ENCODE assay signal across 8 mouse cellular contexts in genomic region chr8:71675456-71676019, GRCm38 (mm10). TPM values are rescaled to one million over a fixed set of nuclear protein-coding genes. Genes with fewer than 3 reads are reported as not detected.
A peak's percentile ranks its signal among the peaks of the same experiment; 100 is the strongest.
DNase-seq lines count a peak whose midpoint lies in the region; ATAC-seq and TF ChIP-seq lines count a peak whose summit lies in the region.

No protein-coding gene starts in this region.

- no peak for DNase-seq in kidney, postnatal 0 days (ENCODE audit: low spot score)
- no peak for DNase-seq in kidney, postnatal 10 days
- DNase-seq in embryo, embryonic 9.5 days (ENCODE audit: extremely low spot score): no peak
- no peak for DNase-seq in spleen, postnatal 10 days (ENCODE audit: low spot score in 2 of 2)
- DNase-seq in lung, postnatal 4 days: no peak

- peak overlapping the region; percentile 50 for H3K9ac ChIP-seq in kidney, postnatal 0 days (ENCODE audit: low read depth, low read length)
- peak overlapping the region; percentile 77; the same call in 1 of the 2 replicates for H3K9ac ChIP-seq in embryonic facial prominence, embryonic 13.5 days
- peak overlapping the region; percentile 87 for H3K9ac ChIP-seq in hindbrain, embryonic 16.5 days (ENCODE audit: low read depth, low read length)
- H3K9ac ChIP-seq in midbrain, embryonic 15.5 days: peak overlapping the region; percentile 73; the same call in 1 of the 2 replicates

- H3K36me3 ChIP-seq in kidney, postnatal 0 days (ENCODE audit: insufficient read depth, low read length): no peaks in the 10 kb centered on the region
- no peaks in the 10 kb centered on the region for H3K36me3 ChIP-seq in embryonic facial prominence, embryonic 13.5 days
- no peaks in the 10 kb centered on the region for H3K36me3 ChIP-seq in hindbrain, embryonic 16.5 days (ENCODE audit: control insufficient read depth, insufficient read depth, low read length)
- H3K36me3 ChIP-seq in midbrain, embryonic 15.5 days (replicated peaks): no peaks in the 10 kb centered on the region

- peak overlapping the region; percentile 78 for H3K4me2 ChIP-seq in kidney, postnatal 0 days (ENCODE audit: low read length)
- peak overlapping the region; percentile 88 for H3K4me2 ChIP-seq in embryonic facial prominence, embryonic 13.5 days
- H3K4me2 ChIP-seq in hindbrain, embryonic 16.5 days (ENCODE audit: low read length): peak overlapping the region; percentile 93
- H3K4me2 ChIP-seq in midbrain, embryonic 15.5 days: peak overlapping the region; percentile 73

- peak overlapping the region; percentile 47; the same call in 1 of the 2 replicates for H3K4me3 ChIP-seq in kidney, postnatal 0 days (replicated peaks; ENCODE audit: low read depth, low read length)
- H3K4me3 ChIP-seq in embryonic facial prominence, embryonic 13.5 days: peak overlapping the region; percentile 68
- peak overlapping the region; percentile 77 for H3K4me3 ChIP-seq in hindbrain, embryonic 16.5 days (ENCODE audit: low read length)
- peak overlapping the region; percentile 60 for H3K4me3 ChIP-seq in midbrain, embryonic 15.5 days

- ATAC-seq in kidney, postnatal 0 days (replicated peaks; ENCODE audit: low FRiP score, low read depth): no peak
- no peak for ATAC-seq in embryonic facial prominence, embryonic 13.5 days (ENCODE audit: insufficient number of reproducible peaks, insufficient read depth, low FRiP score, low TSS enrichment, low read depth)
- no peak for ATAC-seq in hindbrain, embryonic 16.5 days
- no peak for ATAC-seq in midbrain, embryonic 15.5 days (replicated peaks)

- no peaks in the 10 kb centered on the region for H3K9me3 ChIP-seq in kidney, postnatal 0 days (replicated peaks; ENCODE audit: low read length)
- H3K9me3 ChIP-seq in embryonic facial prominence, embryonic 13.5 days: no peaks in the 10 kb centered on the region
- H3K9me3 ChIP-seq in hindbrain, embryonic 16.5 days (ENCODE audit: control insufficient read depth, low read length): no peaks in the 10 kb centered on the region
- H3K9me3 ChIP-seq in midbrain, embryonic 15.5 days: no peaks in the 10 kb centered on the region

- TF ChIP-seq CTCF in kidney, postnatal 0 days (IDR thresholded peaks at IDR 0.05; ENCODE audit: low read depth): no peak

- WGBS in kidney, postnatal 0 days: 44% methylated on average over 9 of the region's 9 CpGs
- WGBS in embryonic facial prominence, embryonic 13.5 days: 24% methylated on average over 9 of the region's 9 CpGs
- WGBS in hindbrain, embryonic 16.5 days: 27% methylated on average over 9 of the region's 9 CpGs
- WGBS in midbrain, embryonic 15.5 days: 30% methylated on average over 9 of the region's 9 CpGs

- peaks cover 23% of the 10 kb centered on the region for H3K4me1 ChIP-seq in kidney, postnatal 0 days (replicated peaks; ENCODE audit: insufficient read depth, low read length)
- peaks cover 29% of the 10 kb centered on the region for H3K4me1 ChIP-seq in embryonic facial prominence, embryonic 13.5 days
- H3K4me1 ChIP-seq in hindbrain, embryonic 16.5 days (ENCODE audit: control insufficient read depth, insufficient read depth, low read depth, low read length): peaks cover 25% of the 10 kb centered on the region
- peaks cover 34% of the 10 kb centered on the region for H3K4me1 ChIP-seq in midbrain, embryonic 15.5 days

- H3K27ac ChIP-seq in kidney, postnatal 0 days: 0 out of 2 replicates have a peak overlapping the region, but pooled peaks have one; percentile 47
- H3K27ac ChIP-seq in embryonic facial prominence, embryonic 13.5 days: 0 out of 2 replicates have a peak overlapping the region, but pooled peaks have one; percentile 53
- peak overlapping the region; percentile 86 for H3K27ac ChIP-seq in hindbrain, embryonic 16.5 days (ENCODE audit: low read depth, low read length)
- H3K27ac ChIP-seq in midbrain, embryonic 15.5 days: peak overlapping the region; percentile 68; the same call in 1 of the 2 replicates

- H3K27me3 ChIP-seq in kidney, postnatal 0 days (ENCODE audit: insufficient read depth, low read length): peaks cover 15% of the 10 kb centered on the region; the same call in 1 of the 2 replicates
- peaks cover 60% of the 10 kb centered on the region for H3K27me3 ChIP-seq in embryonic facial prominence, embryonic 13.5 days
- peaks cover 28% of the 10 kb centered on the region for H3K27me3 ChIP-seq in hindbrain, embryonic 16.5 days (replicated peaks; ENCODE audit: control insufficient read depth, insufficient read depth, low read length)
- peaks cover 33% of the 10 kb centered on the region for H3K27me3 ChIP-seq in midbrain, embryonic 15.5 days (replicated peaks)

RNA-seq across cellular contexts. Expression of gene Jak3, which starts 0.6 kb away (rescaled TPM):
- polyA plus RNA-seq in kidney, postnatal 0 days (2015; fragmentation: Nextera tagmentation; extraction: Ambion mirVana): 5.3 TPM in 2 replicates
- polyA plus RNA-seq in embryonic facial prominence, embryonic 13.5 days (2015; fragmentation: Nextera tagmentation; extraction: Ambion mirVana): 3.7 and 3.9 TPM in 2 replicates
- polyA plus RNA-seq in hindbrain, embryonic 16.5 days (2015; fragmentation: Nextera tagmentation; extraction: Ambion mirVana): 7.3 and 8.1 TPM in 2 replicates
- 5.2 and 5.8 TPM in 2 replicates for polyA plus RNA-seq in midbrain, embryonic 15.5 days (2015; fragmentation: Nextera tagmentation; extraction: Ambion mirVana)

RNA-seq across cellular contexts. Expression of gene Unc13a, which starts 4.0 kb away (rescaled TPM):
- polyA plus RNA-seq in kidney, postnatal 0 days (2015; fragmentation: Nextera tagmentation; extraction: Ambion mirVana): 0.50 and 0.60 TPM in 2 replicates
- polyA plus RNA-seq in embryonic facial prominence, embryonic 13.5 days (2015; fragmentation: Nextera tagmentation; extraction: Ambion mirVana): 0.87 and 1.2 TPM in 2 replicates
- 22.4 and 23.1 TPM in 2 replicates for polyA plus RNA-seq in hindbrain, embryonic 16.5 days (2015; fragmentation: Nextera tagmentation; extraction: Ambion mirVana)
- polyA plus RNA-seq in midbrain, embryonic 15.5 days (2015; fragmentation: Nextera tagmentation; extraction: Ambion mirVana): 26.9 and 27.4 TPM in 2 replicates

RNA-seq across cellular contexts. Expression of gene Insl3, which starts 13.5 kb away (rescaled TPM):
- polyA plus RNA-seq in kidney, postnatal 0 days (2015; fragmentation: Nextera tagmentation; extraction: Ambion mirVana): 1.3 TPM in 2 replicates
- polyA plus RNA-seq in embryonic facial prominence, embryonic 13.5 days (2015; fragmentation: Nextera tagmentation; extraction: Ambion mirVana): 0.89 TPM in 1 of 2 replicates, not detected in the other
- 1.2 and 1.5 TPM in 2 replicates for polyA plus RNA-seq in hindbrain, embryonic 16.5 days (2015; fragmentation: Nextera tagmentation; extraction: Ambion mirVana)
- 0.37 and 1.5 TPM in 2 replicates for polyA plus RNA-seq in midbrain, embryonic 15.5 days (2015; fragmentation: Nextera tagmentation; extraction: Ambion mirVana)

RNA-seq across cellular contexts. Expression of gene B3gnt3, which starts 26.1 kb away (rescaled TPM):
- polyA plus RNA-seq in kidney, postnatal 0 days (2015; fragmentation: Nextera tagmentation; extraction: Ambion mirVana): 4.3 TPM in 2 replicates
- polyA plus RNA-seq in embryonic facial prominence, embryonic 13.5 days (2015; fragmentation: Nextera tagmentation; extraction: Ambion mirVana): 0.63 and 0.89 TPM in 2 replicates
- polyA plus RNA-seq in hindbrain, embryonic 16.5 days (2015; fragmentation: Nextera tagmentation; extraction: Ambion mirVana): 0.44 and 0.62 TPM in 2 replicates
- polyA plus RNA-seq in midbrain, embryonic 15.5 days (2015; fragmentation: Nextera tagmentation; extraction: Ambion mirVana): 0.27 and 0.36 TPM in 2 replicates

RNA-seq across cellular contexts. Expression of gene Fcho1, which starts 50.0 kb away (rescaled TPM):
- polyA plus RNA-seq in kidney, postnatal 0 days (2015; fragmentation: Nextera tagmentation; extraction: Ambion mirVana): 3.4 and 4.1 TPM in 2 replicates
- polyA plus RNA-seq in embryonic facial prominence, embryonic 13.5 days (2015; fragmentation: Nextera tagmentation; extraction: Ambion mirVana): 4.3 and 5.5 TPM in 2 replicates
- polyA plus RNA-seq in hindbrain, embryonic 16.5 days (2015; fragmentation: Nextera tagmentation; extraction: Ambion mirVana): 78.6 and 89.5 TPM in 2 replicates
- 96.0 and 102 TPM in 2 replicates for polyA plus RNA-seq in midbrain, embryonic 15.5 days (2015; fragmentation: Nextera tagmentation; extraction: Ambion mirVana)

Comparison
In these comparisons a context has a peak if more than half of its experiments do, and no peak if none do; other contexts are left out.
1. RNA of gene Unc13a, which starts 4.0 kb away (polyA plus RNA-seq): 26.9 to 27.4 TPM in midbrain, embryonic 15.5 days and 22.4 to 23.1 TPM in hindbrain, embryonic 16.5 days; 0.87 to 1.2 TPM in embryonic facial prominence, embryonic 13.5 days and 0.50 to 0.60 TPM in kidney, postnatal 0 days; every median in the first group is over 10 times any median in the second.
2. Peak in every context shown above with its lines, with median percentiles within 50 percentile points of each other: H3K27ac ChIP-seq, H3K4me2 ChIP-seq, H3K4me3 ChIP-seq and H3K9ac ChIP-seq.